Mouse (Mus musculus) hindbrain, embryonic 11.5 days (tissue): ENCODE measurements at regions not wholly inside any gene's neighbourhood (a gene's known extent, or its start where the extent isn't known, plus 50 kb on each side); places are given as distances from the start of the nearest gene placed in this dataset.
A peak's percentile ranks its signal among the peaks of the same experiment; 100 is the strongest.

Experiments used
- ATAC-seq: fragments of 200-750 bp; cut with Nextera tagmentation; 2 replicates; pipeline ENCODE4 v1.8.0; 2017; ENCODE audit warnings: mild to moderate bottlenecking, moderate TSS enrichment, moderate library complexity; ENCODE audit not compliant: low FRiP score
- DNase-seq: peaks from one replicate; pipeline ENCODE4 v3.0.0-alpha.2; 2015; ENCODE audit warnings: low spot score
- H3K27ac ChIP-seq: fragments of 300-500 bp; sonication (generic); 2 replicates; pipeline ENCODE4 v1.5.1; 2014; ENCODE audit warnings: mild to moderate bottlenecking, low read depth, low read length
- H3K27me3 ChIP-seq: fragments of 300-500 bp; sonication (generic); 2 replicates; pipeline ENCODE4 v1.6.1; 2014; ENCODE audit warnings: mild to moderate bottlenecking, low read length, moderate library complexity, mixed read lengths; ENCODE audit not compliant: control insufficient read depth, insufficient read depth
- H3K36me3 ChIP-seq: fragments of 300-500 bp; sonication (generic); 2 replicates; pipeline ENCODE4 v1.6.1; 2014; ENCODE audit warnings: mild to moderate bottlenecking, low read length, moderate library complexity, mixed read lengths; ENCODE audit not compliant: control insufficient read depth, insufficient read depth
- H3K4me1 ChIP-seq: fragments of 300-500 bp; sonication (generic); replicated peaks from 2 replicates; pipeline ENCODE4 v1.6.1; 2014; ENCODE audit warnings: low read length, mixed read lengths; ENCODE audit not compliant: control insufficient read depth, insufficient read depth
- H3K4me2 ChIP-seq: fragments of 300-500 bp; sonication (generic); replicated peaks from 2 replicates; pipeline ENCODE4 v1.6.1; 2014; ENCODE audit warnings: mild to moderate bottlenecking, low read depth, low read length
- H3K4me3 ChIP-seq: fragments of 300-500 bp; sonication (generic); 2 replicates; pipeline ENCODE4 v1.5.1; 2014; ENCODE audit warnings: low read depth, low read length
- H3K9ac ChIP-seq: fragments of 300-500 bp; sonication (generic); 2 replicates; pipeline ENCODE4 v1.6.1; 2014; ENCODE audit warnings: low read depth, low read length
- H3K9me3 ChIP-seq: fragments of 300-500 bp; sonication (generic); 2 replicates; pipeline ENCODE4 v1.6.1; 2016; ENCODE audit warnings: low read length; ENCODE audit not compliant: control insufficient read depth
- WGBS: fragments of 180-500 bp; shearing (Covaris S2); extraction: QIAGEN DNeasy Blood & Tissue Kit; methylation state at CpG from one replicate; pipeline ENCODE4 v1.1.7; 2014; 5-methylcytosine and 5-hydroxymethylcytosine counted together

DNA sequence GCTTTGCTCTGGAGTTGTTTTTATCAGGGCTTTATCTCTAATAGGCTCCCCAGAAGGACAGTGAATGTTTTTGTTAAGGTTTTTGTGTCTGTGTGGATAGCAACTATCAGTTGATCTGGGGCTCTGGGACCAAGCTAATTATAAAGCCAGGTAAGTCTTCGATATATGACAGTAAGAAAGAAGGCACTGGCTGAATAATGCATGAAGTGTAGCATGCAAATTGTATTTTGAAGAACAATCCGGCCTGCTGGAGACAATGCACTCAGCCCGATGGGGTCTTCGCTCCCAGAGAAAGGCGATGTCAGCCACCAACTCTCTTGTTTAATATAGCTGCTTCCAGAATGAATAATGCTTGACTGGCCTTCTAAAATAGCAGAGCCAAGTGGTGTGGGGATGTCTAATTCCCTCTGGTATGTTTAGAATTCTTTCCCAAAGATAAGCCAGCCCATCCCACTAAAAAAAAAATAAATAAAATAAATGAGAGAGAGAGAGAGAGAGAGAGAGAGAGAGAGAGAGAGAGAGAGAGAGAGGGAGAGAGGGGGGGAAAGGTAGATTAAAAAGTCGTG is 68.6 kb downstream of the Dad1 start:
- WGBS: 22% methylated on average over 6 of the region's 6 CpGs
- no peaks in the 10 kb centered on the region; the same call in 1 of the 2 replicates for H3K4me1 ChIP-seq
- no peaks in the 10 kb centered on the region for H3K36me3 ChIP-seq
- H3K4me3 ChIP-seq: no peak overlapping the region
- ATAC-seq (peak; percentile 38; the same call in 1 of the 2 replicates), DNase-seq (no peak)
- H3K27ac ChIP-seq: peak overlapping the region; percentile 20; the same call in 1 of the 2 replicates
- H3K4me2 ChIP-seq: no peak overlapping the region
- no peaks in the 10 kb centered on the region for H3K9me3 ChIP-seq
- H3K27me3 ChIP-seq: no peaks in the 10 kb centered on the region
- no peak overlapping the region for H3K9ac ChIP-seq

DNA sequence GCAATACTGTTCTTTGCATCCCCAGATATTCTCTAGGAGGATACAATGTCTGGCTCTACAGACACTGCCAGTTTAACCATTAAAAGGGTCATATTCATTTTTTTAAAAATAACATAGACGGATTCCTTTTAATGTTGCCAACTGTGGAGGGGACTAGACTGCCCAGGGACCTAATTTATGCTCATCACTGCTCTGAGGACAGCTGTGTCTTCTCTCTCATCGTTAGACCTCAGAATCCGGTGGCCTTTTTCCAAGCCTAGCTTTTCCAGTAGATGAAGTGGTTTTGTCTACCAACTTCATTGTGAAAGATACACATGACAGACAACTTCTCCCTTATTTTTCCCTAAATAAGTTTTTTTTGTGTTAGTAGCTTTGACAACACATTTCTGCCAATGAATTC is 70.0 kb downstream of the Dad1 start:
- Histone ChIP-seq H3K27me3 (no peaks in the 10 kb centered on the region), H3K4me2 (no peak overlapping the region), H3K9ac (no peak overlapping the region), H3K27ac (no peak overlapping the region), H3K36me3 (no peaks in the 10 kb centered on the region), H3K4me1 (no peaks in the 10 kb centered on the region; the same call in 1 of the 2 replicates), H3K9me3 (no peaks in the 10 kb centered on the region), H3K4me3 (no peak overlapping the region)
- no peak for DNase-seq
- WGBS: 76% methylated on average over 3 of the region's 3 CpGs
- no peak for ATAC-seq

DNA sequence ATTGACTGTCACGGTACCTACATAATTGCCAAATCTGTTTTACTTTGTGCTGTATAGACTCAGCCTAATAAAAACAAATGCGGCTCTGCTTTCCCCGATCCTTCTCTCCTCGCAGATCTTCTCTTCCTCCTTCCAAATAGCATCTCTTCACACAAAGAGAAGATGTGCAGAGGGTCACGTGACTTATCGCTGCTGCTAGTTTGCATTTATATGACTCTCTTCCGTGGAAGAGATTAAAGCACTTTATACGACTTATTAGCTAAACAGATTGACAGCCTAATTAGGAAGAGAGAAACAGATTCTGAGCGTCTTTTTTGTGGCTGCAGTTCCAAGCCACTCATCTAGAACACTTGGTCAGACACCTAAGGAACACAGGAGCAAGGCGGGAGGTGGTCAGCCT is 71.1 kb downstream of the Dad1 start:
- Histone ChIP-seq H3K27ac (no peak overlapping the region), H3K27me3 (no peaks in the 10 kb centered on the region), H3K4me1 (no peaks in the 10 kb centered on the region; the same call in 1 of the 2 replicates), H3K4me3 (no peak overlapping the region), H3K4me2 (no peak overlapping the region), H3K36me3 (no peaks in the 10 kb centered on the region), H3K9me3 (no peaks in the 10 kb centered on the region), H3K9ac (no peak overlapping the region)
- DNase-seq: no peak
- ATAC-seq: no peak
- 84% methylated on average over 10 of the region's 10 CpGs for WGBS

DNA sequence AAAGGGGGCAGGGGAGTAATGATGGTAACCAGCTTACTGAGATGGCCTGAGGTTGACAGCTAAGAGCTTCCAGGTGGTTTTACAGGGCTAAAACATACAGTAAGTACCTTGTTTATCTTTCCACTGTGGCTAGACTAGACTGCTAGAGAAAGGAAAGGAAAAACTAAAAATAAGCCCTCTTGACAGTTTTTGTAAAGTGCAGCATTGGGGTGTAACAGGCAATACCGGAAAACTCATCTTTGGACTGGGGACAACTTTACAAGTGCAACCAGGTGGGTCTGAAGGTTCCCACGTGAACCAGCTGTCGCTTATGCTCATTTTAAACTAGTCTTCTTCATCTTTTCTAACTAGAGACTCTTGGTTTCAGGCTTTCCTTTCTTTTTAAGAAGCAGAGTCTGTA is 72.6 kb downstream of the Dad1 start:
- ATAC-seq: no peak

DNA sequence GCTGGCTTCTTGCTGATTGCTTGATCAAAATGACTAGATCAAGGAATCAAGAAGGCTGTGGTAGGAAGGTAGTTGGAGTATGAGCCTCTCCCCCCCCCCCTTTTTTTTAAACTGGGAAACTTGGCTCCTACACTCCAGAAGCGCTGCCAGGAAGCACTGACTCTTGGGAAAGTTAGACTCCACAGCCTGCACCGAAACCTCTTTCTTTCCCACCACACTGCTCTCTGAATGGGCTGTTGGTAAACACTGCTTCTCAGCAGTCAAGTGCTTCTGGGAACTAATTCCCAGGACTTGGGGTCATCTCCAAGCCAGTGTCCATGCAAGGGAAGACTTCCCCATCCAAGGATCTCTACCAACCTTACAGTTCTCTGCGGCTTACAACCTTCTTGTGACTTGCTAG is 73.2 kb downstream of the Dad1 start:
- 94% methylated on average over 3 of the region's 3 CpGs for WGBS

More for the DNA sequence above, 72.6 kb downstream of the Dad1 start:
- Histone ChIP-seq H3K4me3 (no peak overlapping the region), H3K27ac (no peak overlapping the region), H3K4me1 (no peaks in the 10 kb centered on the region; the same call in 1 of the 2 replicates), H3K27me3 (no peaks in the 10 kb centered on the region), H3K9me3 (no peaks in the 10 kb centered on the region), H3K36me3 (no peaks in the 10 kb centered on the region), H3K9ac (no peak overlapping the region), H3K4me2 (no peak overlapping the region)
- DNase-seq: no peak
- WGBS: 91% methylated on average over 3 of the region's 3 CpGs

DNA sequence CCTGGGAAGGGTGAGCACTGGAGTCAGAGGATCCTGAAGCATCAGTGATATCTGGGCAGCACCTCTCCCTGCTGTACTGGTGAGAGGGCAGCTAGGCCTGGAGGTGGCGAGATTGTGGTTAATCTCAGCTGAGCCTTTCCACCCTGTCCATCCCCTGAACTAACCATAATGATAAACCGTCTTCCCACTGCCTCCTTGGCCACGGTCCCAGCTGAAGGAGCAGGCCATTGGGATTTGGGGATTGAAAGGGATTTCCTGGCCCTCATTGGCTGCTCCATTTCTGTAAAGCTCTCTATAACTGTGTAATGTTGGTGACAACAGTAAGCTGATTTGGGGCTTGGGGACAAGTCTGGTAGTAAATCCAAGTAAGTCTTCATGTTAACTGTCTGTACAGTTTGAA is 73.6 kb downstream of the Dad1 start:
- Histone ChIP-seq H3K27ac (no peak overlapping the region), H3K4me3 (no peak overlapping the region), H3K9me3 (no peaks in the 10 kb centered on the region), H3K9ac (no peak overlapping the region), H3K4me1 (no peaks in the 10 kb centered on the region), H3K4me2 (no peak overlapping the region), H3K36me3 (no peaks in the 10 kb centered on the region), H3K27me3 (no peaks in the 10 kb centered on the region)
- WGBS: 72% methylated on average over 3 of the region's 3 CpGs
- DNase-seq: no peak
- ATAC-seq: no peak

More for the DNA sequence above, 73.2 kb downstream of the Dad1 start:
- no peaks in the 10 kb centered on the region for H3K36me3 ChIP-seq
- ATAC-seq (no peak), DNase-seq (no peak)
- H3K27ac ChIP-seq: no peak overlapping the region
- H3K4me1 ChIP-seq: no peaks in the 10 kb centered on the region; the same call in 1 of the 2 replicates
- H3K27me3 ChIP-seq: no peaks in the 10 kb centered on the region
- no peak overlapping the region for H3K4me3 ChIP-seq
- no peaks in the 10 kb centered on the region for H3K9me3 ChIP-seq
- no peak overlapping the region for H3K9ac ChIP-seq
- no peak overlapping the region for H3K4me2 ChIP-seq

DNA sequence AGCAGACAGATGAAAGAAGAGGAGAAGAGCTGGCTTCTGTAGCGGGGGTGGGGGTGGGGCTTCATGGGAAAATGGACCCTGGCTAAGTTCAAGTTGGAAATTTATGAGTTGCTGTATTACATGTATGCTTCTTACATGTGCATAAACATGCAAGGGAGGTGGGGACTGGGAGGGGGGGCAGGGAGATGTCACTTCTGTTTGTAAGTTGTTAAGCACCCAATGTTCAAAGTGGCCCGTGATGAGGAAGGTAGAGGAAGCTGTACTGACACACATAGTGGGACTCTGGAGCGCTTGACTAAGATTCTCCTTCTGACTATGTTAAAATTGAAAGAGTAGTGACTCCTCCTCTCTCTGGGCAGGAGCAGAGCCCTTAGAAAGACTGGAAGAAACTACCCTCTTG is 75.0 kb downstream of the Dad1 start:
- no peaks in the 10 kb centered on the region for H3K36me3 ChIP-seq
- no peak for ATAC-seq
- H3K4me2 ChIP-seq: no peak overlapping the region
- H3K9me3 ChIP-seq: no peaks in the 10 kb centered on the region
- H3K4me1 ChIP-seq: no peaks in the 10 kb centered on the region
- no peaks in the 10 kb centered on the region for H3K27me3 ChIP-seq
- no peak overlapping the region for H3K9ac ChIP-seq
- WGBS: 91% methylated on average over 3 of the region's 3 CpGs
- H3K27ac ChIP-seq: no peak overlapping the region
- no peak for DNase-seq
- H3K4me3 ChIP-seq: no peak overlapping the region

DNA sequence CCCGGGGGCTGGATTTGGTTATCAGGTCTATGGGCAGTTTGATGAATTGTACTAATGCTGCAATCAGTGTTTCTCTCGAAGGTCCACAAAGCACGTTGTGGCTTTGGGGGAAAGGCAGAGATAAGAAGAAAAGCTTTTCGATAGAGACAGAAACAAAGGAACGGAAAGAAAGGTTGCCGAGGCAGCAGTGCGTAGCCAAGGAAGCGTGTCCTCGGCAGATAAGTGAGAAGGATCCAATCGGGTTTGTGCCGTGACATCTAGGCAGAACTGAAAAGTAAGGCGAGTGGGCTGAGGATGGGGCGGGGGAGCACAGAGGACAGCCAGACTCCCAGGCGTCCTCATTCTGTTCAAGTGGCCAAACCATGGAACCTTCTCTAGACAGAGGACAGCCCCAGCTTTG is 77.4 kb downstream of the Dad1 start:
- Histone ChIP-seq H3K9me3 (no peaks in the 10 kb centered on the region), H3K27ac (no peak overlapping the region), H3K36me3 (no peaks in the 10 kb centered on the region), H3K27me3 (no peaks in the 10 kb centered on the region), H3K4me1 (no peaks in the 10 kb centered on the region), H3K9ac (no peak overlapping the region), H3K4me3 (no peak overlapping the region), H3K4me2 (no peak overlapping the region)
- 39% methylated on average over 14 of the region's 14 CpGs for WGBS
- ATAC-seq: peak; percentile 54; the same call in 1 of the 2 replicates
- no peak for DNase-seq

DNA sequence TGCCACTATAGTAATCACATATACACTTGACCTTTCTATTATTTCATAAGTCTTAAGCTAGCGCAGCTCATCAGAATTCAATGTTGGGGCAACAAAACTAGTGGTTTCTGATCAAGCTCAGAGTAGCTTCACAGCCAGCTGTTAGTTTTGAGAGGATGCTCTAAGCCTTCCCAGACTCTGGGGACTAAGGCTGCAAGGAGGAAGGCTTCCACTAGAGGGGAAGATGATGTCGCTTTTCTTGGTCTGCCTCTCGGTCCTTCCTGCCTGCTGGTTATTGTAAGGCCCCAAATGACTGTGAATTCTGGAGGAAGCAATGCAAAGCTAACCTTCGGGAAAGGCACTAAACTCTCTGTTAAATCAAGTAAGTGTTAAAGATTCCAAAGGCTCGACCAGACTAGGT is 78.4 kb downstream of the Dad1 start:
- WGBS: 84% methylated on average over 5 of the region's 5 CpGs
- Histone ChIP-seq H3K27ac (no peak overlapping the region), H3K36me3 (no peaks in the 10 kb centered on the region), H3K4me2 (no peak overlapping the region), H3K9me3 (no peaks in the 10 kb centered on the region), H3K4me1 (no peaks in the 10 kb centered on the region), H3K27me3 (no peaks in the 10 kb centered on the region), H3K9ac (no peak overlapping the region), H3K4me3 (no peak overlapping the region)
- no peak for DNase-seq
- no peak for ATAC-seq
